Mouse (Mus musculus): ENCODE measurements around the gene Pfkfb3. TPM values are rescaled to one million over a fixed set of nuclear protein-coding genes. Genes with fewer than 3 reads are reported as not detected.

Gene Pfkfb3
- total RNA-seq, 4 experiments from 2014 or later: 5.5 to 14.7 (median 9.7) TPM

- no peak for DNase-seq (ENCODE audit: low spot score)
Measured at GRCm38 (mm10) chr2:11433353-11433752, 120.5 kb downstream of the Pfkfb3 start.

DNA sequence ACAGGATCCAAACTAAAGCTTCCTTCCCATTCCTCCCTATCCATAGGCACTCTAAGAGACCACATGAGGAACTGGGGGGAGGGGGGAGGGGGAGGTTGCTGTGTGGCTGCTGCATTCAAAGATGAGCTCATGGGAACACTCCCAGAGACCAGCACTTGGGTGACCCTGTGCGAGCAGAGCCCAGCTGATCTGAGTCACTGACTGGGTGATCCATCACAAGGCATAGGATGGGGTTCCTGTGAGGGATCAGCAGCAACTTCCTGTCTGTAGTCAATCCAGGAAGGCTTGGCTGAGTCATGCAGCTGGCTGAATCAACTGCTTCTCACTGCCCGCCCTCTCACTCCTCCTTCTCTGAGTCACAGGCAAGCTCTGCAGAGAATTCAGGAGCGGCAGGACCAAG lies 124.3 kb downstream of the Pfkfb3 start:
- peak; percentile 84 for DNase-seq (ENCODE audit: low spot score)

DNA sequence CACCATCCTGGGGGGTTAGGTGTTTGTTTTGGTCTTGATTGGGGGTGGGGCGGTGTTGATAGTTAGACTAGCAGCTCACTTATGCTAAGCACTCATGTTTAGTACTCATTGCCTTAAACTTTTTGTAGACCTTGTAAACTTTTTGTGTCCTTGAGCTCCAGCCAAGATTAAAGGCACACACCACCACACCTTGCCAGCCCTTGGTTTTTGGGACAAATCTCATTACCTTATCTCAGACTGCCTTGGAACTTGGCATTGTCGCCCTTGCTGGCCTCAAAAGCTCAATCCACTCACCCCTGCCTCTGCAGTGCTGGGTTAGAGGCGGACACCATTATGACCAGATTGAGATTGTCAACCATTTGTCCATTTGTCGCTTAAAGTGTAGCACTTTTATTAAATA lies 125.3 kb downstream of the Pfkfb3 start:
- DNase-seq (ENCODE audit: low spot score): no peak

- DNase-seq (ENCODE audit: low spot score): no peak
Measured at GRCm38 (mm10) chr2:11427596-11427995, 126.3 kb downstream of the Pfkfb3 start.

DNA sequence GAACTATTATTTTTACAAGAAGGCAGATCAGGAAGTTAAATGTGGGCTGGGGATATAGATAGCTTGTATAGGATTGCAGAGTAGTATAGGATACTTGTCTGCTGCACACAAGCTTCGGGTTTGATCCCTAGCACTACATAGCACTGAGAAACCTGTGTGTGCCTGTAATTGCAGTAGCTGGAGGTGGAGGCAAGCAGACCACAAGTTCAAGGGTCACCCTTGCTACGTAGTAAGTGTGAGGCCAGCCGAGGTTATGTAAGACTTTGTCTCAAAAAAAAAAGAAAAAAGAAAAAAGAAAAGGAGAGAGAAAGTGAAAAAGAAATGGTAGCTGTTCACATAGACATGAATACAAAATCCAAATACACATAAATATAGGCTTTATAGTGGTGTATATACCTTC lies 127.5 kb downstream of the Pfkfb3 start:
- DNase-seq (ENCODE audit: low spot score): no peak

GRCm38 (mm10) chr2:11425421-11426131 lies 128.3 kb downstream of the Pfkfb3 start:
- peak; percentile 45 for DNase-seq (ENCODE audit: low spot score)

- no peak for DNase-seq (ENCODE audit: low spot score)
Measured at GRCm38 (mm10) chr2:11424252-11424651, 129.6 kb downstream of the Pfkfb3 start.

DNA sequence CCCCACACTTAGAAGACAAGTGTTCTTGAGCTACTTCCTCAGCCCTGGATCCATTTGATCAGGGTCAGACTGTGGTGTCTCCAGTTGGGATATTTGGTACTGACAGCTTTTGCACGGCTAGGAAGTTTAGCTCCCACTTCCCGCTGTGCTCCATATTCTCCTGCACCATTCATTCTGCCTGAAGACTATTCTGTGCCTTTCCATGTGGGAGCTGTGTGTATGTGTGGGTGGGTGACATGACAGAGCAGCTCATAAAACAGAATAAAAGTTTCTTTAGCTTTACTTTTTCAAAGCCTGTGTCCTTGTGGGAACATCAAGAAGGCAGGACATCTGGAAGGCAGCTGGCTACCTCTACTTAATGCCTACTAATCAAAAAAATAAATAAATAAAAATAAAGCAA lies 130.5 kb downstream of the Pfkfb3 start:
- DNase-seq (ENCODE audit: low spot score): no peak

DNA sequence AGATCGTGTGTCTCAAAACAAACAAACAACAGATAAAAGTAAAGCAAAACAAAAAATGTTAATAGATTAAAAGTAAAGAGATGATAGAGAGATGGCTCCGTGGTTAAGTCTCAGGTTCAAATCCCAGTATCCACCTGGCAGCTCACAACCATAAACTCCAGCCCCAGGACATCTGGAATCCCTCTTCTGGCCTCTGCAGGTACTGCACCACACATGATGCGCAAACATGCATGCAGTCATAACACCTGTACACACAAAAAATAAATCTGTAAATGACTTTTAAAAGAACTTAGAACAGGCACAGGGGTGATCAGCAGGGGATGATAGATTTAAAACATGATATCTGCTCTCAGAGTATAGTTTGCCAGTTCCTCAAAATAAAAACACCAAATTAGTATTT lies 131.5 kb downstream of the Pfkfb3 start:
- no peak for DNase-seq (ENCODE audit: low spot score)

Other genes starting within 250 kb of the Pfkfb3 start
- gene Rbm17, start 50.1 kb upstream of the Pfkfb3 start, total RNA-seq (2022): 10 to 100 TPM; 46.0 to 59.0 (median 51.3) TPM
- not detected for gene Gm17490, start 72.2 kb upstream of the Pfkfb3 start, total RNA-seq (2022)
- 1 to 10 TPM in 3 of 4 experiments, under 1 TPM in 1; 0.62 to 1.5 (median 1.3) TPM for gene Il2ra, start 88.7 kb upstream of the Pfkfb3 start, total RNA-seq (2022)
- gene Il15ra, start 151.2 kb upstream of the Pfkfb3 start, total RNA-seq (2022): 10 to 100 TPM; 26.0 to 33.2 (median 30.6) TPM
- 10 to 100 TPM; 58.5 to 74.7 (median 69.2) TPM for gene Fbh1, start 223.5 kb upstream of the Pfkfb3 start, total RNA-seq (2022)
- 10 to 100 TPM; 14.7 to 20.6 (median 19.1) TPM for gene Ankrd16, start 223.8 kb upstream of the Pfkfb3 start, total RNA-seq (2022)